Mouse (Mus musculus): ENCODE measurements around the gene Tbc1d1.

Gene Tbc1d1

GRCm38 (mm10) chr5:64277646-64278191 lies 121.6 kb downstream of the Tbc1d1 start:
- no peak for DNase-seq (ENCODE audit: low spot score in 2 of 2)

GRCm38 (mm10) chr5:64279668-64280067 lies 123.6 kb downstream of the Tbc1d1 start:
- DNase-seq (ENCODE audit: low spot score in 2 of 2): no peak

- no peak for DNase-seq (ENCODE audit: low spot score in 2 of 2)
Observed at GRCm38 (mm10) chr5:64280191-64280590, 124.1 kb downstream of the Tbc1d1 start.

GRCm38 (mm10) chr5:64280613-64281012 lies 124.5 kb downstream of the Tbc1d1 start:
- DNase-seq (ENCODE audit: low spot score in 2 of 2): no peak

- no peak for DNase-seq (ENCODE audit: low spot score in 2 of 2)
Observed at GRCm38 (mm10) chr5:64281674-64282073, 125.6 kb downstream of the Tbc1d1 start.

- DNase-seq (ENCODE audit: low spot score in 2 of 2): no peak
Observed at GRCm38 (mm10) chr5:64282594-64282993, 126.5 kb downstream of the Tbc1d1 start.

- no peak for DNase-seq (ENCODE audit: low spot score in 2 of 2)
Observed at GRCm38 (mm10) chr5:64285289-64285688, 129.2 kb downstream of the Tbc1d1 start.

GRCm38 (mm10) chr5:64285851-64286250 lies 129.7 kb downstream of the Tbc1d1 start:
- no peak for DNase-seq (ENCODE audit: low spot score in 2 of 2)

- no peak for DNase-seq (ENCODE audit: low spot score in 2 of 2)
Observed at GRCm38 (mm10) chr5:64287287-64287686, 131.2 kb downstream of the Tbc1d1 start.

GRCm38 (mm10) chr5:64288031-64288928 lies 132.2 kb downstream of the Tbc1d1 start:
- no peak for DNase-seq (ENCODE audit: low spot score in 2 of 2)

- peak; percentile 68 to 87 for DNase-seq (ENCODE audit: low spot score in 2 of 2)
Observed at GRCm38 (mm10) chr5:64289202-64290060, 133.3 kb downstream of the Tbc1d1 start.

GRCm38 (mm10) chr5:64290061-64290345 lies 133.9 kb downstream of the Tbc1d1 start:
- no peak for DNase-seq (ENCODE audit: low spot score in 2 of 2)

GRCm38 (mm10) chr5:64291657-64292056 lies 135.6 kb downstream of the Tbc1d1 start:
- DNase-seq (ENCODE audit: low spot score in 2 of 2): no peak

- DNase-seq (ENCODE audit: low spot score in 2 of 2): no peak
Observed at GRCm38 (mm10) chr5:64295621-64296020, 139.5 kb downstream of the Tbc1d1 start.

- no peak for DNase-seq (ENCODE audit: low spot score in 2 of 2)
Observed at GRCm38 (mm10) chr5:64296328-64296727, 140.2 kb downstream of the Tbc1d1 start.

GRCm38 (mm10) chr5:64297100-64297499 lies 141.0 kb downstream of the Tbc1d1 start:
- DNase-seq (ENCODE audit: low spot score in 2 of 2): no peak

- no peak for DNase-seq (ENCODE audit: low spot score in 2 of 2)
Observed at GRCm38 (mm10) chr5:64298331-64299036, 142.4 kb downstream of the Tbc1d1 start.

GRCm38 (mm10) chr5:64299508-64300324 lies 143.6 kb downstream of the Tbc1d1 start:
- no peak for DNase-seq (ENCODE audit: low spot score in 2 of 2)

GRCm38 (mm10) chr5:64301246-64301645 lies 145.1 kb downstream of the Tbc1d1 start:
- DNase-seq (ENCODE audit: low spot score in 2 of 2): no peak

- DNase-seq (ENCODE audit: low spot score in 2 of 2): no peak
Observed at GRCm38 (mm10) chr5:64307289-64307688, 151.2 kb downstream of the Tbc1d1 start.

GRCm38 (mm10) chr5:64312295-64312694 lies 156.2 kb downstream of the Tbc1d1 start:
- DNase-seq (ENCODE audit: low spot score in 2 of 2): no peak
